Comparison of ENCODE assay signal across 7 mouse cellular contexts in genomic region chr2:48950252-48950315, GRCm38 (mm10). TPM values are rescaled to one million over a fixed set of nuclear protein-coding genes. Genes with fewer than 3 reads are reported as not detected.
DNase-seq lines count a peak whose midpoint lies in the region; ATAC-seq lines count a peak whose summit lies in the region.

Gene Orc4 (minus strand): TSS chr2:48950277.

- intact Hi-C loops in heart, postnatal 36 days (cut with DNase I), result loop anchor here (10.0 kb wide), 1 partner anchor 135 kb away; no protein-coding TSS in a partner anchor

- H3K4me2 ChIP-seq in limb, embryonic 15.5 days, result peak within 1 kb of the TSS; percentile 57
- H3K4me2 ChIP-seq in stomach, embryonic 15.5 days, result peak within 1 kb of the TSS; percentile 58

- H3K36me3 ChIP-seq in limb, embryonic 15.5 days, result no peaks in the 10 kb centered on the region
- no peaks in the 10 kb centered on the region for H3K36me3 ChIP-seq in stomach, embryonic 15.5 days

- H3K9ac ChIP-seq in limb, embryonic 15.5 days, result peak within 1 kb of the TSS; percentile 76
- H3K9ac ChIP-seq in stomach, embryonic 15.5 days, result peak within 1 kb of the TSS; percentile 92

- peaks cover 7% of the 10 kb centered on the region for H3K4me1 ChIP-seq in limb, embryonic 15.5 days
- H3K4me1 ChIP-seq in stomach, embryonic 15.5 days, result peaks cover 3% of the 10 kb centered on the region; the same call in 1 of the 2 replicates

- no peaks in the 10 kb centered on the region for H3K9me3 ChIP-seq in limb, embryonic 15.5 days
- H3K9me3 ChIP-seq in stomach, embryonic 15.5 days, result no peaks in the 10 kb centered on the region

- H3K27me3 ChIP-seq in limb, embryonic 15.5 days, result no peaks in the 10 kb centered on the region
- H3K27me3 ChIP-seq in stomach, embryonic 15.5 days (replicated peaks), result no peaks in the 10 kb centered on the region

- H3K27ac ChIP-seq in limb, embryonic 15.5 days, result peak within 1 kb of the TSS; percentile 98
- peak within 1 kb of the TSS; percentile 97 for H3K27ac ChIP-seq in stomach, embryonic 15.5 days

- no peak for ATAC-seq in erythroid progenitor cell, adult 5-6 weeks (replicated peaks; ENCODE audit: low FRiP score, poor library complexity, severe bottlenecking)
- ATAC-seq in limb, embryonic 15.5 days (ENCODE audit: insufficient number of reproducible peaks, low FRiP score, low TSS enrichment, low read depth), result no peak
- ATAC-seq in stomach, embryonic 15.5 days (ENCODE audit: insufficient read depth, low FRiP score, low read depth), result no peak

- DNase-seq in thymus, postnatal 0 days (ENCODE audit: low spot score), result no peak
- no peak for DNase-seq in thymus, postnatal 10 days (ENCODE audit: low spot score in 2 of 2)
- DNase-seq in heart, postnatal 36 days, result no peak
- DNase-seq in urinary bladder, postnatal 25 days (ENCODE audit: low spot score), result no peak

- peak within 1 kb of the TSS; percentile 90 for H3K4me3 ChIP-seq in limb, embryonic 15.5 days
- H3K4me3 ChIP-seq in stomach, embryonic 15.5 days (replicated peaks), result peak within 1 kb of the TSS; percentile 80

- 0% methylated on average over 2 of the region's 2 CpGs for WGBS in limb, embryonic 15.5 days
- 0% methylated on average over 2 of the region's 2 CpGs for WGBS in stomach, embryonic 15.5 days

RNA-seq across cellular contexts. Expression of gene Orc4, which starts in this region (rescaled TPM):
- polyA plus RNA-seq in thymus, postnatal 0 days (2015; fragmentation: Nextera tagmentation; extraction: Ambion mirVana), result 105 and 113 TPM in 2 replicates
- total RNA-seq in erythroid progenitor cell, adult 5-6 weeks (2015; ENCODE audit: low replicate concordance), result 82.5 and 101 TPM in 2 replicates
- total RNA-seq in erythroid progenitor cell, adult 5-6 weeks (2017; ENCODE audit: low replicate concordance), result 69.1 and 95.3 TPM in 2 replicates
- total RNA-seq in heart, postnatal 36 days (2021), result 10 to 100 TPM; 30.9 to 34.0 TPM
- 88.0 and 92.1 TPM in 2 replicates for polyA plus RNA-seq in limb, embryonic 15.5 days (2015; fragmentation: Nextera tagmentation; extraction: Ambion mirVana)
- 90.9 and 106 TPM in 2 replicates for polyA plus RNA-seq in stomach, embryonic 15.5 days (2015; fragmentation: Nextera tagmentation; extraction: Ambion mirVana)
